Comparison of ENCODE assay signal across 8 mouse cellular contexts in the genomic region with DNA sequence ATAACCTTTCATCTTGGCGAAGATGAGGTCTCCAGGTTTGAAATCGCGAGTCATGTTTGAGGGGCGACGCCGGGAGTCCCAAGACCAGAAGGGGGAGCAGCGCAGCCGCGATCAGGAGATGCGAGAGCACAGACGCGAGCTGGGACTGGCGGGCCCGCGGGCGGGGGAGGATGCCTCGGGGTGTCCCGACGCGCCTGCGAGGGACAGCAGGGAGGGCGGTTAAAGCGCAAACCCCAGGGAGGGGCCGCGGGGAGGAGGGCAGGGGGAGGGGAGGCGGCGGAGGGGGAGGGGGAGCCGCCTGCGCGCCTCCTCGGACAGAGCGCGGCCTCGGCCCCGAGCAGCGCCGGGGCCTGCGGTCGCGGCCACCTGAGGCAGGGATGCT. TPM values are rescaled to one million over a fixed set of nuclear protein-coding genes. Genes with fewer than 3 reads are reported as not detected.
A peak's percentile ranks its signal among the peaks of the same experiment; 100 is the strongest.
DNase-seq lines count a peak whose midpoint lies in the region; ATAC-seq lines count a peak whose summit lies in the region.

No protein-coding gene starts in this region.

- no peaks in the 10 kb centered on the region for H3K9me3 ChIP-seq in forebrain, embryonic 10.5 days
- no peaks in the 10 kb centered on the region for H3K9me3 ChIP-seq in heart, embryonic 16.5 days (replicated peaks; ENCODE audit: control insufficient read depth, low read length)
- no peaks in the 10 kb centered on the region for H3K9me3 ChIP-seq in liver, embryonic 15.5 days (replicated peaks)
- H3K9me3 ChIP-seq in neural tube, embryonic 12.5 days = no peaks in the 10 kb centered on the region

- ATAC-seq in CD4-positive, CD25-positive, alpha-beta regulatory T cell, adult 4 months = peak; percentile 74
- peak; percentile 84 for ATAC-seq in heart, embryonic 16.5 days (replicated peaks; ENCODE audit: extremely low read depth, insufficient read depth, low FRiP score)
- ATAC-seq in liver, embryonic 15.5 days (ENCODE audit: insufficient read depth) = peak; percentile 82
- ATAC-seq in neural tube, embryonic 12.5 days (ENCODE audit: low FRiP score, low read depth) = peak; percentile 89

- H3K4me3 ChIP-seq in forebrain, embryonic 10.5 days = peak overlapping the region; percentile 94
- peak overlapping the region; percentile 86 for H3K4me3 ChIP-seq in heart, embryonic 16.5 days (ENCODE audit: low read length)
- H3K4me3 ChIP-seq in liver, embryonic 15.5 days (replicated peaks) = peak overlapping the region; percentile 98
- peak overlapping the region; percentile 97 for H3K4me3 ChIP-seq in neural tube, embryonic 12.5 days

- H3K4me1 ChIP-seq in forebrain, embryonic 10.5 days = peaks cover 53% of the 10 kb centered on the region
- H3K4me1 ChIP-seq in heart, embryonic 16.5 days (ENCODE audit: control insufficient read depth, insufficient read depth, low read length) = peaks cover 13% of the 10 kb centered on the region
- H3K4me1 ChIP-seq in liver, embryonic 15.5 days (replicated peaks) = peaks cover 28% of the 10 kb centered on the region
- peaks cover 12% of the 10 kb centered on the region for H3K4me1 ChIP-seq in neural tube, embryonic 12.5 days

- H3K36me3 ChIP-seq in forebrain, embryonic 10.5 days (replicated peaks) = peaks cover 40% of the 10 kb centered on the region
- H3K36me3 ChIP-seq in heart, embryonic 16.5 days (ENCODE audit: control insufficient read depth, insufficient read depth) = peaks cover 14% of the 10 kb centered on the region
- peaks cover 30% of the 10 kb centered on the region for H3K36me3 ChIP-seq in liver, embryonic 15.5 days (replicated peaks)
- peaks cover 28% of the 10 kb centered on the region for H3K36me3 ChIP-seq in neural tube, embryonic 12.5 days

- H3K9ac ChIP-seq in heart, embryonic 16.5 days (ENCODE audit: low read length) = peak overlapping the region; percentile 83
- peak overlapping the region; percentile 92 for H3K9ac ChIP-seq in liver, embryonic 15.5 days
- H3K9ac ChIP-seq in neural tube, embryonic 12.5 days = peak overlapping the region; percentile 98

- under 1% methylated on average over 36 of the region's 40 CpGs for WGBS in forebrain, embryonic 10.5 days
- WGBS in heart, embryonic 16.5 days = 0% methylated on average over 24 of the region's 40 CpGs
- under 1% methylated on average over 39 of the region's 40 CpGs for WGBS in liver, embryonic 15.5 days (ENCODE audit: insufficient replicate concordance)
- under 1% methylated on average over 31 of the region's 40 CpGs for WGBS in neural tube, embryonic 12.5 days

- H3K27ac ChIP-seq in forebrain, embryonic 10.5 days = peak overlapping the region; percentile 100
- peak overlapping the region; percentile 98 for H3K27ac ChIP-seq in heart, embryonic 16.5 days (ENCODE audit: low read length)
- H3K27ac ChIP-seq in liver, embryonic 15.5 days (replicated peaks) = peak overlapping the region; percentile 96
- peak overlapping the region; percentile 99 for H3K27ac ChIP-seq in neural tube, embryonic 12.5 days

- peak; percentile 71 for DNase-seq in c-Kit-negative CD71-positive TER-119-positive erythroid progenitor cells, embryonic 14.5 days (ENCODE audit: low read depth, low spot score)
- DNase-seq in forebrain, embryonic 10.5 days (ENCODE audit: extremely low spot score, low spot score) = peak; percentile 86
- peak; percentile 75 to 87 for DNase-seq in kidney, postnatal 36 days
- peak; percentile 68 for DNase-seq in telencephalon, adult 2 months (ENCODE audit: low read depth, low spot score)

- no peaks in the 10 kb centered on the region for H3K27me3 ChIP-seq in forebrain, embryonic 10.5 days (ENCODE audit: poor library complexity, severe bottlenecking)
- no peaks in the 10 kb centered on the region for H3K27me3 ChIP-seq in heart, embryonic 16.5 days (ENCODE audit: control insufficient read depth, insufficient read depth, low read length)
- no peaks in the 10 kb centered on the region for H3K27me3 ChIP-seq in liver, embryonic 15.5 days
- no peaks in the 10 kb centered on the region for H3K27me3 ChIP-seq in neural tube, embryonic 12.5 days (replicated peaks)

- H3K4me2 ChIP-seq in heart, embryonic 16.5 days (ENCODE audit: low read depth, low read length) = peak overlapping the region; percentile 90
- peak overlapping the region; percentile 84 for H3K4me2 ChIP-seq in liver, embryonic 15.5 days
- peak overlapping the region; percentile 68 for H3K4me2 ChIP-seq in neural tube, embryonic 12.5 days (replicated peaks)

RNA-seq across cellular contexts. Expression of a gene that starts 0.5 kb away (rescaled TPM):
- polyA plus RNA-seq in CD4-positive, CD25-positive, alpha-beta regulatory T cell, adult 4 months (2017; shearing (Covaris generic)) = 10 to 100 TPM; 66.0 to 83.8 TPM
- 334 and 356 TPM in 2 replicates for polyA plus RNA-seq in forebrain, embryonic 10.5 days (2016; fragmentation: Nextera tagmentation; extraction: Ambion mirVana)
- polyA plus RNA-seq in heart, embryonic 16.5 days (2015; fragmentation: Nextera tagmentation; extraction: Ambion mirVana) = 69.0 and 82.9 TPM in 2 replicates
- 37.1 and 42.8 TPM in 2 replicates for polyA plus RNA-seq in liver, embryonic 15.5 days (2015; fragmentation: Nextera tagmentation; extraction: Ambion mirVana)
- polyA plus RNA-seq in neural tube, embryonic 12.5 days (2016; fragmentation: Nextera tagmentation; extraction: Ambion mirVana) = 337 and 394 TPM in 2 replicates

RNA-seq across cellular contexts. Expression of a gene that starts 39.6 kb away (rescaled TPM):
- 10 to 100 TPM; 16.3 to 19.5 TPM for polyA plus RNA-seq in CD4-positive, CD25-positive, alpha-beta regulatory T cell, adult 4 months (2017; shearing (Covaris generic))
- polyA plus RNA-seq in forebrain, embryonic 10.5 days (2016; fragmentation: Nextera tagmentation; extraction: Ambion mirVana) = 6.1 and 7.3 TPM in 2 replicates
- 3.5 and 3.8 TPM in 2 replicates for polyA plus RNA-seq in heart, embryonic 16.5 days (2015; fragmentation: Nextera tagmentation; extraction: Ambion mirVana)
- polyA plus RNA-seq in liver, embryonic 15.5 days (2015; fragmentation: Nextera tagmentation; extraction: Ambion mirVana) = 0.86 and 1.0 TPM in 2 replicates
- polyA plus RNA-seq in neural tube, embryonic 12.5 days (2016; fragmentation: Nextera tagmentation; extraction: Ambion mirVana) = 4.4 and 5.5 TPM in 2 replicates

Comparison
In these comparisons a context has a peak if more than half of its experiments do, and no peak if none do; other contexts are left out.
1. Peak in every context shown above with its lines: DNase-seq, ATAC-seq, H3K4me3 ChIP-seq and H3K27ac ChIP-seq.